Mouse (Mus musculus) spleen, adult 10 weeks (tissue): Measurements from ENCODE around the gene Krtap10-4. TPM values are rescaled to one million over a fixed set of nuclear protein-coding genes. Genes with fewer than 3 reads are reported as not detected.

Experiments
- polyA plus RNA-seq: library from polyadenylated mRNA; stranded (reverse); fragments of 350-450 nt; fragmentation: Illumina TruSeq; extraction: RNeasy Lipid Tissue Mini Kit (QIAGEN cat#74804); gene quantifications from one replicate; pipeline ENCODE4 v1.2.3, GENCODE M21; 2015; ENCODE audit warnings: low replicate concordance; ENCODE audit not compliant: insufficient read depth

Krtap10-4 gene
- not detected for polyA plus RNA-seq

DNA sequence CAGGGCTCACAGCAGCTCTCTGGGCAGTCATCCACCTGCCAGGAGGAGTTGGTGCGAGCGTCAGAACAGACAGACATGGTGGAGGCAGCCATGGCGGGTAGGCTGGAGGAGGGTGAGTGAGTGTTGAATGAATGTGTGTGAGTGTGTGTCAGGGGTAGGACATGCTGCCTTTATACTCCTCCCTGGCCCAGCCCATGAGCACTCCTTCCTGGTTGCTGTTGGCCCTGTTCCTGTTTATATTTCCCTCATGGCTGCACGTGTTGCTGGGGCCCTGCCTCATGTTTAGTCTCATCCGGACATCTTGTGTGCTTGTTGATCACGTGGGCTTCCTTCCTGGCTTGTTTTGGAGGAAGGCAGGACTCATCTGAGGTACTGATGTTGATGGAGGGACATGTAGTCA lies at the start of gene Krtap10-4:
Gene Krtap10-4 (minus strand): TSS at position 145 of the 400 bp plus-strand sequence.

GRCm38 (mm10) chr10:77861675-77862074 lies 34.8 kb upstream of the Krtap10-4 start, which contains the start of gene Gm3285:
Gm3285 (plus strand) TSS chr10:77861975.

GRCm38 (mm10) chr10:77852559-77852958 lies 25.7 kb upstream of the Krtap10-4 start, which contains the start of gene Gm10318:
Gm10318 (plus strand) TSS chr10:77852859.

GRCm38 (mm10) chr10:77846503-77846902 lies 19.6 kb upstream of the Krtap10-4 start, which contains the start of gene Gm36176:
Gm36176 (plus strand) TSS chr10:77846803.

GRCm38 (mm10) chr10:77835647-77836046 lies 8.8 kb upstream of the Krtap10-4 start, which contains the start of gene Krtap10-10:
Krtap10-10 (plus strand) TSS chr10:77835947.

GRCm38 (mm10) chr10:77814382-77814781 lies 12.5 kb downstream of the Krtap10-4 start, which contains the start of gene Gm2696:
Gm2696 (plus strand) TSS chr10:77814682.

DNA sequence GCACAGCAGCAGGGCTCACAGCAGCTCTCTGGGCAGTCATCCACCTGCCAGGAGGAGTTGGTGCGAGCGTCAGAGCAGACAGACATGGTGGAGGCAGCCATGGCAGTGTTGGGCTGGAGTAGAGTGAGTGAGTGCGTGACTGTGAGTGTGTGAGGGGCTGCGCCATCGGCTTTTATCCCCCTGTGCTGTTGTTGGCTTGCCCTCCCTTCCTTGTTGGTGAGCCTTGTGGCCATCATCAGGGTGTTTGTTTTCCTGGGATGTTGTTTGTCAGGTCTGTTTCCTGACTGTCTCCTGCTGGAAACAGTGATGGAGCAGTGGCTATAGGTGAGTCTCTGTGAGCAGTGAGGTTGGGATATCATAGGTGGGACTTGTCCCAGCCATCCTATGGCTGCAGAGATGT lies 15.2 kb downstream of the Krtap10-4 start, which contains the start of gene Gm9507:
Gene Gm9507 (minus strand): TSS at position 101 of the 400 bp plus-strand sequence.

DNA sequence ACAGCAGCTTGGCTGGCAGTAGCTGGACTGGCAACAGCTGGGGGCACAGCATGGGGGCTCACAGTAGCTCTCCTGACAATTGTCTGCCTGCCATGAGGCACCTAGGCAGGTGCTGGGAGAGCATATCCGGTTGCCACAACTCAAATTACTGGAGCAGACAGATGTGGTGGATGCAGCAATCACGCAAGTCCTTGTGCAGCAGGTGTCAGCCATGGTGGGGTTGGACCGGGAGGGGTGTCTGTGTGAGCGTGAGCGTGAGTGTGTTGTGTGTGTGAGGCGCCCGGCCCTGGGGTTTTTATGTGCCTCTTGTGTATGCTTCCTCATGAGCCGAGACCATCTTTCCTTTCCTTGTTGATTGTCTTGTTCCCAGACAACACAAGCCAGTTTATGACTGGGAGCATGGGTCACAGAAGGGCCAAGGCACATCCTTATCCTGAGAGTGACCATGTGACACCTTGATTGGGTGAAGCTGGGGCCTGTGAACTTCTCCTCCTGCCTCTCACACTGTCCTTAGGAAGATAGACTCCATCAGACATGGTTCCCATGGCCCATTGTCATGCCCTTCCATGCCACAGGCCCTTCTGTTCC lies 27.9 kb downstream of the Krtap10-4 start, which contains the start of gene Gm19668:
Gene Gm19668 (minus strand): TSS at position 213 of the 588 bp plus-strand sequence.

GRCm38 (mm10) chr10:77794976-77795375 lies 31.9 kb downstream of the Krtap10-4 start, which contains the start of gene Gm9639:
Gm9639 (minus strand) TSS chr10:77795076.

DNA sequence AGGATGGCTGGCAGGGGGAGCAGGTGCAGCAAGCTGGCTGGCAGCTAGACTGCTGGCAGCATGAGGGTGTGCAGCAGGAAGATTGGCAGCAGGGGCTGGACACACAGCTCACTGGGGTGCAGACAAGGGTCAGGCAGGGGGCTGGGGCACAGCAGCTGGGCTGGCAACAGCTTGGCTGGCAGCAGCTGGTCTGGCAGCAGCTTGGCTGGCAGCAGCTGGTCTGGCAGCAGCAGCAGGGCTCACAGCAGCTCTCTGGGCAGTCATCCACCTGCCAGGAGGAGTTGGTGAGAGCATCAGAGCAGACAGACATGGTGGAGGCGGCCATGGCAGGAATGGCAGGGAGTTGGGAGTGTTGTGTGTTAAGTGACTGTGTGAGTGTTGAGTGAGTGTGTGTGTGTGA lies 39.0 kb downstream of the Krtap10-4 start, which contains the start of gene Gm7137:
Gene Gm7137 (minus strand): TSS at position 325 of the 400 bp plus-strand sequence.

GRCm38 (mm10) chr10:77782442-77782841 lies 44.5 kb downstream of the Krtap10-4 start, which contains the start of gene Gm3250:
Gm3250 (minus strand) TSS chr10:77782542.

GRCm38 (mm10) chr10:77776844-77777243 lies 50.1 kb downstream of the Krtap10-4 start, which contains the start of gene Gm7138:
Gm7138 (minus strand) TSS chr10:77776944.

Other genes starting within 250 kb of the Krtap10-4 start
- 83.9 TPM for gene Pttg1ip, start 245.4 kb downstream of the Krtap10-4 start, polyA plus RNA-seq
- 158 TPM for gene Sumo3, start 221.0 kb downstream of the Krtap10-4 start, polyA plus RNA-seq
- not detected for gene Gm49325, start 220.9 kb downstream of the Krtap10-4 start, polyA plus RNA-seq
- 33.2 TPM for gene Ube2g2, start 204.8 kb downstream of the Krtap10-4 start, polyA plus RNA-seq
- 0.23 TPM for gene Tspear, start 140.5 kb downstream of the Krtap10-4 start, polyA plus RNA-seq
- not detected for gene Gm19402, start 136.3 kb downstream of the Krtap10-4 start, polyA plus RNA-seq
- not detected for gene Gm9508, start 129.9 kb downstream of the Krtap10-4 start, polyA plus RNA-seq
- not detected for gene Gm10272, start 120.5 kb downstream of the Krtap10-4 start, polyA plus RNA-seq
- gene Gm10024, start 115.6 kb downstream of the Krtap10-4 start, polyA plus RNA-seq = not detected
- gene Gm10142, start 111.3 kb downstream of the Krtap10-4 start, polyA plus RNA-seq = not detected
- gene Krtap12-1, start 106.5 kb downstream of the Krtap10-4 start, polyA plus RNA-seq = not detected
- gene Gm10100, start 100.6 kb downstream of the Krtap10-4 start, polyA plus RNA-seq = not detected
- gene Gm18596, start 84.5 kb downstream of the Krtap10-4 start, polyA plus RNA-seq = not detected
- gene Gm9736, start 75.7 kb downstream of the Krtap10-4 start, polyA plus RNA-seq = not detected
- gene Gm3233, start 67.4 kb downstream of the Krtap10-4 start, polyA plus RNA-seq = not detected
- not detected for gene Gm3238, start 55.8 kb downstream of the Krtap10-4 start, polyA plus RNA-seq
- gene Gm7138, start 50.2 kb downstream of the Krtap10-4 start, polyA plus RNA-seq = not detected
- gene Gm3250, start 44.6 kb downstream of the Krtap10-4 start, polyA plus RNA-seq = not detected
- not detected for gene Gm7137, start 38.9 kb downstream of the Krtap10-4 start, polyA plus RNA-seq
- not detected for gene Gm9639, start 32.0 kb downstream of the Krtap10-4 start, polyA plus RNA-seq
- not detected for gene Gm19668, start 28.0 kb downstream of the Krtap10-4 start, polyA plus RNA-seq
- gene Gm9507, start 15.3 kb downstream of the Krtap10-4 start, polyA plus RNA-seq = not detected
- not detected for gene Gm2696, start 12.4 kb downstream of the Krtap10-4 start, polyA plus RNA-seq
- not detected for gene Krtap10-10, start 8.9 kb upstream of the Krtap10-4 start, polyA plus RNA-seq
- gene Gm36176, start 19.7 kb upstream of the Krtap10-4 start, polyA plus RNA-seq = not detected
- not detected for gene Gm10318, start 25.8 kb upstream of the Krtap10-4 start, polyA plus RNA-seq
- gene Gm3285, start 34.9 kb upstream of the Krtap10-4 start, polyA plus RNA-seq = not detected
- gene Lrrc3, start 75.4 kb upstream of the Krtap10-4 start, polyA plus RNA-seq = 1.2 TPM
- 66.5 TPM for gene Trpm2, start 143.5 kb upstream of the Krtap10-4 start, polyA plus RNA-seq
- gene 1810043G02Rik, start 151.4 kb upstream of the Krtap10-4 start, polyA plus RNA-seq = 4.4 TPM
- gene Pfkl, start 183.0 kb upstream of the Krtap10-4 start, polyA plus RNA-seq = 8.5 TPM
- gene Dnmt3l, start 214.9 kb upstream of the Krtap10-4 start, polyA plus RNA-seq = not detected
- 1.9 TPM for gene Aire, start 216.5 kb upstream of the Krtap10-4 start, polyA plus RNA-seq
- 222 TPM for gene Icosl, start 242.2 kb upstream of the Krtap10-4 start, polyA plus RNA-seq